Mouse (Mus musculus): ENCODE measurements around the gene Hspd1. TPM values are rescaled to one million over a fixed set of nuclear protein-coding genes. Genes with fewer than 3 reads are reported as not detected.

Gene Hspd1
- polyA plus RNA-seq, 1 experiment from 2014 or later, result 384 TPM

- ATAC-seq (ENCODE audit: insufficient number of reproducible peaks, insufficient read depth, low FRiP score, low TSS enrichment, low read depth), result no peak
- Histone ChIP-seq H3K4me2 (no peak overlapping the region), H3K9ac (replicated peaks) (no peak overlapping the region), H3K36me3 (no peaks in the 10 kb centered on the region), H3K27ac (no peak overlapping the region), H3K9me3 (no peaks in the 10 kb centered on the region), H3K4me1 (replicated peaks) (no peaks in the 10 kb centered on the region), H3K27me3 (no peaks in the 10 kb centered on the region), H3K4me3 (replicated peaks) (no peak overlapping the region)
- 92% methylated on average over 5 of the region's 5 CpGs for WGBS
Observed at GRCm38 (mm10) chr1:55123046-55123445, 35.0 kb upstream of the Hspd1 start.

GRCm38 (mm10) chr1:55109066-55109766, 21.2 kb upstream of the Hspd1 start:
- Histone ChIP-seq H3K9me3 (no peaks in the 10 kb centered on the region), H3K4me3 (replicated peaks) (no peak overlapping the region), H3K9ac (replicated peaks) (no peak overlapping the region), H3K27me3 (no peaks in the 10 kb centered on the region), H3K27ac (no peak overlapping the region), H3K36me3 (no peaks in the 10 kb centered on the region), H3K4me2 (no peak overlapping the region), H3K4me1 (replicated peaks) (no peaks in the 10 kb centered on the region)
- WGBS, result 88% methylated on average over 4 of the region's 4 CpGs
- no peak for ATAC-seq (ENCODE audit: insufficient number of reproducible peaks, insufficient read depth, low FRiP score, low TSS enrichment, low read depth)

GRCm38 (mm10) chr1:55108473-55108872, 20.4 kb upstream of the Hspd1 start:
- WGBS, result 69% methylated on average over 2 of the region's 2 CpGs
- ATAC-seq (ENCODE audit: insufficient number of reproducible peaks, insufficient read depth, low FRiP score, low TSS enrichment, low read depth), result no peak
- no peak overlapping the region for H3K4me3 ChIP-seq (replicated peaks)
- no peak overlapping the region for H3K4me2 ChIP-seq
- no peak overlapping the region for H3K27ac ChIP-seq
- no peaks in the 10 kb centered on the region for H3K4me1 ChIP-seq (replicated peaks)
- H3K36me3 ChIP-seq, result no peaks in the 10 kb centered on the region
- no peak overlapping the region for H3K9ac ChIP-seq (replicated peaks)
- H3K27me3 ChIP-seq, result no peaks in the 10 kb centered on the region
- H3K9me3 ChIP-seq, result no peaks in the 10 kb centered on the region

GRCm38 (mm10) chr1:55107644-55108043, 19.6 kb upstream of the Hspd1 start:
- H3K27ac ChIP-seq, result no peak overlapping the region
- no peak overlapping the region for H3K9ac ChIP-seq (replicated peaks)
- no peaks in the 10 kb centered on the region for H3K4me1 ChIP-seq (replicated peaks)
- no peak for ATAC-seq (ENCODE audit: insufficient number of reproducible peaks, insufficient read depth, low FRiP score, low TSS enrichment, low read depth)
- H3K36me3 ChIP-seq, result no peaks in the 10 kb centered on the region
- H3K4me2 ChIP-seq, result no peak overlapping the region
- H3K9me3 ChIP-seq, result no peaks in the 10 kb centered on the region
- 93% methylated on average over 1 of the region's 1 CpGs for WGBS
- no peak overlapping the region for H3K4me3 ChIP-seq (replicated peaks)
- H3K27me3 ChIP-seq, result no peaks in the 10 kb centered on the region

- Histone ChIP-seq H3K27me3 (no peaks in the 10 kb centered on the region), H3K9me3 (no peaks in the 10 kb centered on the region), H3K4me2 (no peak overlapping the region), H3K36me3 (no peaks in the 10 kb centered on the region), H3K27ac (no peak overlapping the region), H3K4me3 (replicated peaks) (no peak overlapping the region), H3K9ac (replicated peaks) (no peak overlapping the region), H3K4me1 (replicated peaks) (no peaks in the 10 kb centered on the region)
- 82% methylated on average over 9 of the region's 9 CpGs for WGBS
- ATAC-seq (ENCODE audit: insufficient number of reproducible peaks, insufficient read depth, low FRiP score, low TSS enrichment, low read depth), result no peak
Observed at GRCm38 (mm10) chr1:55106919-55107585, 19.0 kb upstream of the Hspd1 start.

- no peak for ATAC-seq (ENCODE audit: insufficient number of reproducible peaks, insufficient read depth, low FRiP score, low TSS enrichment, low read depth)
- Histone ChIP-seq H3K4me2 (no peak overlapping the region), H3K27ac (no peak overlapping the region), H3K36me3 (peaks cover 24% of the 10 kb centered on the region), H3K27me3 (no peaks in the 10 kb centered on the region), H3K4me3 (replicated peaks) (no peak overlapping the region), H3K4me1 (replicated peaks) (peaks cover 10% of the 10 kb centered on the region), H3K9me3 (no peaks in the 10 kb centered on the region), H3K9ac (replicated peaks) (no peak overlapping the region)
- WGBS, result 62% methylated on average over 1 of the region's 1 CpGs
Observed at GRCm38 (mm10) chr1:55092469-55092868, 4.4 kb upstream of the Hspd1 start.

GRCm38 (mm10) chr1:55092056-55092455, 4.0 kb upstream of the Hspd1 start:
- H3K4me1 ChIP-seq (replicated peaks), result peaks cover 10% of the 10 kb centered on the region
- 87% methylated on average over 2 of the region's 2 CpGs for WGBS
- H3K9ac ChIP-seq (replicated peaks), result no peak overlapping the region
- H3K9me3 ChIP-seq, result no peaks in the 10 kb centered on the region
- H3K4me2 ChIP-seq, result no peak overlapping the region
- H3K27me3 ChIP-seq, result no peaks in the 10 kb centered on the region
- H3K36me3 ChIP-seq, result peaks cover 24% of the 10 kb centered on the region
- H3K4me3 ChIP-seq (replicated peaks), result no peak overlapping the region
- H3K27ac ChIP-seq, result no peak overlapping the region
- ATAC-seq (ENCODE audit: insufficient number of reproducible peaks, insufficient read depth, low FRiP score, low TSS enrichment, low read depth), result no peak

GRCm38 (mm10) chr1:55089498-55090064, 1.5 kb upstream of the Hspd1 start:
- 86% methylated on average over 5 of the region's 5 CpGs for WGBS
- Histone ChIP-seq H3K4me1 (replicated peaks) (peaks cover 29% of the 10 kb centered on the region), H3K36me3 (peaks cover 38% of the 10 kb centered on the region), H3K9ac (replicated peaks) (peak overlapping the region; percentile 76; the same call in 1 of the 2 replicates), H3K9me3 (no peaks in the 10 kb centered on the region), H3K4me2 (peak overlapping the region; percentile 75), H3K27me3 (no peaks in the 10 kb centered on the region), H3K4me3 (replicated peaks) (peak overlapping the region; percentile 92), H3K27ac (no peak overlapping the region)
- ATAC-seq (ENCODE audit: insufficient number of reproducible peaks, insufficient read depth, low FRiP score, low TSS enrichment, low read depth), result no peak

- Histone ChIP-seq H3K9ac (replicated peaks) (peak overlapping the region; percentile 76), H3K36me3 (peaks cover 45% of the 10 kb centered on the region), H3K27me3 (no peaks in the 10 kb centered on the region), H3K4me2 (peak overlapping the region; percentile 75), H3K27ac (peak overlapping the region; percentile 95), H3K4me1 (replicated peaks) (peaks cover 29% of the 10 kb centered on the region), H3K9me3 (no peaks in the 10 kb centered on the region), H3K4me3 (replicated peaks) (peak overlapping the region; percentile 92)
- 7% methylated on average over 16 of the region's 16 CpGs for WGBS
- ATAC-seq (ENCODE audit: insufficient number of reproducible peaks, insufficient read depth, low FRiP score, low TSS enrichment, low read depth), result no peak
Observed at GRCm38 (mm10) chr1:55088611-55089497, 811 bp upstream of the Hspd1 start.

- peak overlapping the region; percentile 92 for H3K4me3 ChIP-seq (replicated peaks)
- H3K4me2 ChIP-seq, result peak overlapping the region; percentile 90
- peak; percentile 58 for ATAC-seq (ENCODE audit: insufficient number of reproducible peaks, insufficient read depth, low FRiP score, low TSS enrichment, low read depth)
- peak overlapping the region; percentile 95 for H3K27ac ChIP-seq
- H3K9ac ChIP-seq (replicated peaks), result peak overlapping the region; percentile 94
- no peaks in the 10 kb centered on the region for H3K27me3 ChIP-seq
- no peaks in the 10 kb centered on the region for H3K9me3 ChIP-seq
- peaks cover 29% of the 10 kb centered on the region for H3K4me1 ChIP-seq (replicated peaks)
- WGBS, result under 1% methylated on average over 52 of the region's 57 CpGs
- peaks cover 54% of the 10 kb centered on the region for H3K36me3 ChIP-seq
Observed at GRCm38 (mm10) chr1:55087401-55087904, 590 bp downstream of the Hspd1 start.
